Mouse (Mus musculus) erythroblast, embryonic 14.5 days (primary cell): Measurements from ENCODE around the gene Tlcd2. TPM values are rescaled to one million over a fixed set of nuclear protein-coding genes. Genes with fewer than 3 reads are reported as not detected.

ENCODE experiments used
- H3K27me3 ChIP-seq: 2 replicates; pipeline ENCODE4 v1.6.1; 2012; ENCODE audit warnings: inconsistent platforms; ENCODE audit not compliant: control insufficient read depth
- H3K36me3 ChIP-seq: 2 replicates; pipeline ENCODE4 v1.6.1; 2012; ENCODE audit warnings: mild to moderate bottlenecking, inconsistent platforms; ENCODE audit not compliant: control insufficient read depth
- H3K4me1 ChIP-seq: 2 replicates; pipeline ENCODE4 v1.6.1; 2012; ENCODE audit warnings: inconsistent platforms; ENCODE audit not compliant: control insufficient read depth
- H3K4me3 ChIP-seq: replicated peaks from 2 replicates; pipeline ENCODE3; 2012; ENCODE audit warnings: moderate library complexity, mild to moderate bottlenecking, inconsistent platforms
- H3K9me3 ChIP-seq: 2 replicates; pipeline ENCODE4 v1.6.1; 2012; ENCODE audit warnings: low read length, inconsistent platforms, mixed read lengths; ENCODE audit not compliant: control insufficient read depth
- GATA1 ChIP-seq: IDR thresholded peaks from 2 replicates; pipeline ENCODE4 v1.6.1; 2012; ENCODE audit warnings: low read length, inconsistent platforms, mixed read lengths
- TAL1 ChIP-seq: IDR thresholded peaks from 3 replicates; pipeline ENCODE4 v1.6.1; 2012; ENCODE audit warnings: low read length, inconsistent platforms, mixed read lengths
- polyA plus RNA-seq: library from polyadenylated mRNA; stranded (reverse); fragments of >175 nt; gene quantifications from 2 replicates; pipeline ENCODE4 v1.2.3, GENCODE M21; 2012

The Tlcd2 gene
- polyA plus RNA-seq, 1 experiment, result 0.15 TPM

GRCm38 (mm10) chr11:75462253-75462783, 803 bp downstream of the Tlcd2 start:
- TF ChIP-seq GATA1 (no peak), TAL1 (no peak)
- Histone ChIP-seq H3K9me3 (peaks cover 3% of the 10 kb centered on the region), H3K4me1 (peaks cover 86% of the 10 kb centered on the region), H3K27me3 (no peaks in the 10 kb centered on the region), H3K4me3 (peak overlapping the region; percentile 74), H3K36me3 (peaks cover 48% of the 10 kb centered on the region)

- Histone ChIP-seq H3K4me3 (peak overlapping the region; percentile 74), H3K36me3 (peaks cover 48% of the 10 kb centered on the region), H3K9me3 (peaks cover 3% of the 10 kb centered on the region), H3K4me1 (peaks cover 86% of the 10 kb centered on the region), H3K27me3 (no peaks in the 10 kb centered on the region)
- TF ChIP-seq GATA1 (no peak), TAL1 (no peak)
Observed at GRCm38 (mm10) chr11:75462865-75463336, 1.4 kb downstream of the Tlcd2 start.

GRCm38 (mm10) chr11:75463624-75464023, 2.1 kb downstream of the Tlcd2 start:
- Histone ChIP-seq H3K4me1 (peaks cover 86% of the 10 kb centered on the region), H3K9me3 (peaks cover 3% of the 10 kb centered on the region), H3K27me3 (no peaks in the 10 kb centered on the region), H3K4me3 (peak overlapping the region; percentile 74), H3K36me3 (peaks cover 48% of the 10 kb centered on the region)
- TF ChIP-seq GATA1 (no peak), TAL1 (no peak)

GRCm38 (mm10) chr11:75464417-75464816, 2.9 kb downstream of the Tlcd2 start:
- peaks cover 49% of the 10 kb centered on the region for H3K36me3 ChIP-seq
- TF ChIP-seq TAL1 (no peak), GATA1 (no peak)
- no peaks in the 10 kb centered on the region for H3K27me3 ChIP-seq
- peaks cover 3% of the 10 kb centered on the region for H3K9me3 ChIP-seq
- H3K4me1 ChIP-seq, result peaks cover 83% of the 10 kb centered on the region
- peak overlapping the region; percentile 13 for H3K4me3 ChIP-seq

- H3K9me3 ChIP-seq, result peaks cover 3% of the 10 kb centered on the region
- no peaks in the 10 kb centered on the region for H3K27me3 ChIP-seq
- peak overlapping the region; percentile 5 for H3K4me3 ChIP-seq
- H3K4me1 ChIP-seq, result peaks cover 80% of the 10 kb centered on the region
- TF ChIP-seq GATA1 (no peak), TAL1 (no peak)
- peaks cover 53% of the 10 kb centered on the region for H3K36me3 ChIP-seq
Observed at GRCm38 (mm10) chr11:75465051-75465450, 3.5 kb downstream of the Tlcd2 start.

GRCm38 (mm10) chr11:75466731-75467505, 5.4 kb downstream of the Tlcd2 start:
- no peaks in the 10 kb centered on the region for H3K27me3 ChIP-seq
- H3K36me3 ChIP-seq, result peaks cover 53% of the 10 kb centered on the region
- TF ChIP-seq GATA1 (no peak), TAL1 (no peak)
- peaks cover 75% of the 10 kb centered on the region for H3K4me1 ChIP-seq
- peaks cover 3% of the 10 kb centered on the region for H3K9me3 ChIP-seq
- H3K4me3 ChIP-seq, result peak overlapping the region; percentile 69

- peaks cover 74% of the 10 kb centered on the region for H3K4me1 ChIP-seq
- peaks cover 49% of the 10 kb centered on the region for H3K36me3 ChIP-seq
- peaks cover 3% of the 10 kb centered on the region for H3K9me3 ChIP-seq
- TF ChIP-seq TAL1 (no peak), GATA1 (peak; percentile 28; the same call in 1 of the 2 replicates)
- peak overlapping the region; percentile 69 for H3K4me3 ChIP-seq
- no peaks in the 10 kb centered on the region for H3K27me3 ChIP-seq
Observed at GRCm38 (mm10) chr11:75467512-75468215, 6.1 kb downstream of the Tlcd2 start.

GRCm38 (mm10) chr11:75468410-75468809, 6.9 kb downstream of the Tlcd2 start:
- Histone ChIP-seq H3K4me3 (peak overlapping the region; percentile 69), H3K9me3 (peaks cover 3% of the 10 kb centered on the region), H3K36me3 (peaks cover 44% of the 10 kb centered on the region), H3K4me1 (peaks cover 74% of the 10 kb centered on the region), H3K27me3 (no peaks in the 10 kb centered on the region)
- TF ChIP-seq TAL1, result no peak
- no peak; the same call in 1 of the 2 replicates for TF ChIP-seq GATA1

GRCm38 (mm10) chr11:75469261-75469660, 7.7 kb downstream of the Tlcd2 start:
- H3K4me1 ChIP-seq, result peaks cover 67% of the 10 kb centered on the region
- peaks cover 35% of the 10 kb centered on the region for H3K36me3 ChIP-seq
- H3K4me3 ChIP-seq, result no peak overlapping the region
- TF ChIP-seq TAL1 (no peak), GATA1 (no peak)
- peaks cover 3% of the 10 kb centered on the region for H3K9me3 ChIP-seq
- H3K27me3 ChIP-seq, result no peaks in the 10 kb centered on the region
